Mouse (Mus musculus) hindbrain, embryonic 15.5 days (tissue): Measurements from ENCODE around the gene Orai2. TPM values are rescaled to one million over a fixed set of nuclear protein-coding genes. Genes with fewer than 3 reads are reported as not detected.

Experiments used
- ATAC-seq: fragments of 200-750 bp; cut with Nextera tagmentation; 2 replicates; pipeline ENCODE4 v1.8.0; 2017; ENCODE audit warnings: low read depth, moderate number of reproducible peaks, moderate TSS enrichment; ENCODE audit not compliant: low FRiP score
- H3K27ac ChIP-seq: fragments of 300-500 bp; sonication (generic); replicated peaks from 2 replicates; pipeline ENCODE4 v1.5.1; 2015; ENCODE audit warnings: mild to moderate bottlenecking, inconsistent platforms
- H3K27me3 ChIP-seq: fragments of 300-500 bp; sonication (generic); 2 replicates; pipeline ENCODE4 v1.6.1; 2015; ENCODE audit warnings: control low read depth, inconsistent platforms
- H3K36me3 ChIP-seq: fragments of 300-500 bp; sonication (generic); 2 replicates; pipeline ENCODE4 v1.6.1; 2015; ENCODE audit warnings: control low read depth, inconsistent platforms
- H3K4me1 ChIP-seq: fragments of 300-500 bp; sonication (generic); replicated peaks from 2 replicates; pipeline ENCODE4 v1.6.1; 2015; ENCODE audit warnings: control low read depth, inconsistent platforms
- H3K4me2 ChIP-seq: fragments of 300-500 bp; sonication (generic); 2 replicates; pipeline ENCODE4 v1.6.1; 2015; ENCODE audit warnings: moderate library complexity, mild to moderate bottlenecking, inconsistent platforms
- H3K4me3 ChIP-seq: fragments of 300-500 bp; sonication (generic); 2 replicates; pipeline ENCODE4 v1.5.1; 2015; ENCODE audit warnings: mild to moderate bottlenecking, inconsistent platforms
- H3K9ac ChIP-seq: fragments of 300-500 bp; sonication (generic); 2 replicates; pipeline ENCODE4 v1.6.1; 2015; ENCODE audit warnings: inconsistent platforms
- H3K9me3 ChIP-seq: fragments of 300-500 bp; sonication (generic); 2 replicates; pipeline ENCODE4 v1.6.1; 2016; ENCODE audit warnings: control low read depth, inconsistent platforms
- WGBS: fragments of 180-500 bp; shearing (Covaris S2); methylation state at CpG from one replicate; pipeline ENCODE4 v1.1.7; 2015; 5-methylcytosine and 5-hydroxymethylcytosine counted together
- polyA plus RNA-seq: library from polyadenylated mRNA; unstranded; fragments of >200 nt; fragmentation: Nextera tagmentation; extraction: Ambion mirVana; gene quantifications from 2 replicates; pipeline ENCODE4 v1.2.1, GENCODE M21; 2015

The Orai2 gene
- polyA plus RNA-seq, 1 experiment from 2014 or later: 47.9 TPM

DNA sequence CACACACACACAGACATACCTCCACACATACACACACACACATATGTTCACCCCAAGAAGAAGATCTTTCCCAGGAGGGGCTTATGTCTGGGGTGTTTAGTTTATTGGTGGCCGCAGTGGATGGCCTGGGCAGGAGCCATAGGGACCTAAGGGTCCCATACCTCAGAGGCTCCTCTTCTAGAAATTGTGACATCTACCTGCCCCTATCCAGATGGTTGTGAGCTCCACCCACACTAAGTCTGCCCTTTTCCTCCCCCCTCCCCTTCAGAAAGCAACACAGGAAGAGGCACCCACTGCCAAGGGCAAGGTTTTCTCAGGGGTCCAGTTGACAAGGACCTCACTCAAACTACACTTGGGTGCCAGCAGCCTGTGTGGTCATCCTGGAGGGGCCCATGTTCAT, 23.6 kb downstream of the Orai2 start:
- no peaks in the 10 kb centered on the region for H3K27me3 ChIP-seq

DNA sequence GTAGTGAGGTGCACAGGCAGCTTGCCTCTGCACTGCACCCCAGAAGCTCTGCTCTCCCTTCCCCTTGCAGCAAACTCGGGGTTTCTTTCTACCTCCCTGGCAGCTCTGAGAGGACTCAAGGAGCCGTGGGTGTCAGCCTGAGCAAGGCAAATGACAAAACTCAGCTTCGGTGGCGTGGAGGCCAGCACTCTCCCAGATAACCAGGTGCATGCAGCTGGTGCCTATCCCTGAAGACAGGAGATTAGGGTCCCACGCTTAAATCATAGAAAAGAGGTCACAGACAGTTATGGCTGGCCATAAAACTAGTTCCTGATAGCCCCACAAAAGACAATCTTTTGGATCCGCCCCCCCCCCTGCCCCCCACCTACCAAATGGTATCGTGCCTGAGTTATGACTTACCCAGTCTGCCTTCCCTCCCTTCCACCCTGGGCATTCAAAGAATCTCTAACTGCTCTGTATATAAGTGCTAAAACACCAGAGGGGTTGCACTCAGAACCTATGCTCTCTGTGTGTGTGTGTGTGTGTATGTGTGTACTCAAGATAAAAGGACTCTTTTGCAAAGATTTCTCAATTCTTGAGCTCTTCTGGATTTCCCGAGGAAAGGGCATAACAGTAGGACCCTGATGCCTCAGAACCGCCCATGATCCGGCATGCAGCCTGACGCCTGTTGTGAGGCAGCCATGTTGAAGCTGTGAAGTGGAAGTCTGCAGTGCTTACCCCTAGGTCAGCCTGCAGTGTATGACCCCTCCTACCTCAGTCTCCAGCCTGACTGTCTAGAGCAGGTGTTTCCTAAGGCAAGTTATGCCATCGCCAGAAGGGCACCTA, 25.7 kb downstream of the Orai2 start:
- no peaks in the 10 kb centered on the region for H3K9me3 ChIP-seq
- H3K27ac ChIP-seq: no peak overlapping the region
- H3K9ac ChIP-seq: no peak overlapping the region
- H3K36me3 ChIP-seq: peaks cover 13% of the 10 kb centered on the region
- WGBS: 78% methylated on average over 12 of the region's 12 CpGs
- H3K4me1 ChIP-seq: no peaks in the 10 kb centered on the region
- no peak for ATAC-seq
- H3K4me2 ChIP-seq: no peak overlapping the region
- H3K4me3 ChIP-seq: no peak overlapping the region
- no peaks in the 10 kb centered on the region for H3K27me3 ChIP-seq

More for the DNA sequence above, 23.6 kb downstream of the Orai2 start:
- Histone ChIP-seq H3K4me1 (no peaks in the 10 kb centered on the region), H3K4me3 (no peak overlapping the region), H3K9me3 (no peaks in the 10 kb centered on the region), H3K27ac (no peak overlapping the region), H3K36me3 (no peaks in the 10 kb centered on the region), H3K4me2 (no peak overlapping the region), H3K9ac (no peak overlapping the region)
- whole genome bisulfite sequencing: 100% methylated on average over 1 of the region's 1 CpGs
- no peak for ATAC-seq

- Histone ChIP-seq H3K27me3 (no peaks in the 10 kb centered on the region), H3K36me3 (peaks cover 18% of the 10 kb centered on the region), H3K4me1 (no peaks in the 10 kb centered on the region), H3K27ac (no peak overlapping the region), H3K4me2 (no peak overlapping the region), H3K4me3 (no peak overlapping the region), H3K9me3 (no peaks in the 10 kb centered on the region), H3K9ac (no peak overlapping the region)
- 87% methylated on average over 6 of the region's 6 CpGs for WGBS
- ATAC-seq: no peak
These were observed 27.3 kb downstream of the Orai2 start for GRCm38 (mm10) chr5:136143161-136143755.

DNA sequence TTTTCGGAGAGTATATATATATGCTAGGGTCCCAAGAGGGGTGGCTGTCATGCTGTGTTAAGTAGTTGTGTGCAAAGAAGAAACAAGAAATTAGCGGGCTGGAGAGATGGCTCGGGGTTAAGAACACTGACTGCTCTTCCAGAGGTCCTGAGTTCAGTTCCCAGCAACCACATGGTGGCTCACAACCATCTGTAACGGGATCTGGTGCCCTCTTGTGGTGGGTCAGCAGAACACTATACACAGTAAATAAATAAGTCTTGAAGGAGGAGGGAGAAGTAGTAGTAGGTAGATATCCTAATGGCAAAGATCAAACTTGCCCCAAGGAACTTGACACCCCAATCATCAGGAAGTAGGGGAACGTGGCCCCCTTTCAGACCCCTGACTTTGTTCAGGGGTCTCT, 27.8 kb downstream of the Orai2 start:
- H3K27ac ChIP-seq: no peak overlapping the region
- no peak overlapping the region for H3K9ac ChIP-seq
- H3K9me3 ChIP-seq: no peaks in the 10 kb centered on the region
- 88% methylated on average over 5 of the region's 5 CpGs for WGBS
- H3K27me3 ChIP-seq: no peaks in the 10 kb centered on the region
- ATAC-seq: no peak
- H3K36me3 ChIP-seq: peaks cover 18% of the 10 kb centered on the region
- no peak overlapping the region for H3K4me3 ChIP-seq
- H3K4me2 ChIP-seq: no peak overlapping the region
- H3K4me1 ChIP-seq: peaks cover under 1% of the 10 kb centered on the region; the same call in 1 of the 2 replicates

GRCm38 (mm10) chr5:136140057-136140482, 30.4 kb downstream of the Orai2 start:
- H3K4me1 ChIP-seq: peaks cover 16% of the 10 kb centered on the region

GRCm38 (mm10) chr5:136139393-136139792, 31.1 kb downstream of the Orai2 start:
- Histone ChIP-seq H3K4me2 (no peak overlapping the region), H3K9me3 (no peaks in the 10 kb centered on the region), H3K9ac (no peak overlapping the region), H3K27ac (no peak overlapping the region), H3K36me3 (peaks cover 18% of the 10 kb centered on the region), H3K4me1 (peaks cover 23% of the 10 kb centered on the region), H3K4me3 (no peak overlapping the region), H3K27me3 (no peaks in the 10 kb centered on the region)
- WGBS: 97% methylated on average over 13 of the region's 13 CpGs
- ATAC-seq: no peak

More at GRCm38 (mm10) chr5:136140057-136140482, 30.4 kb downstream of the Orai2 start:
- H3K27me3 ChIP-seq: no peaks in the 10 kb centered on the region
- no peak overlapping the region for H3K27ac ChIP-seq
- no peak overlapping the region for H3K9ac ChIP-seq
- H3K36me3 ChIP-seq: peaks cover 18% of the 10 kb centered on the region
- ATAC-seq: no peak
- WGBS: 91% methylated on average over 10 of the region's 10 CpGs
- H3K9me3 ChIP-seq: no peaks in the 10 kb centered on the region
- H3K4me3 ChIP-seq: no peak overlapping the region
- no peak overlapping the region for H3K4me2 ChIP-seq

DNA sequence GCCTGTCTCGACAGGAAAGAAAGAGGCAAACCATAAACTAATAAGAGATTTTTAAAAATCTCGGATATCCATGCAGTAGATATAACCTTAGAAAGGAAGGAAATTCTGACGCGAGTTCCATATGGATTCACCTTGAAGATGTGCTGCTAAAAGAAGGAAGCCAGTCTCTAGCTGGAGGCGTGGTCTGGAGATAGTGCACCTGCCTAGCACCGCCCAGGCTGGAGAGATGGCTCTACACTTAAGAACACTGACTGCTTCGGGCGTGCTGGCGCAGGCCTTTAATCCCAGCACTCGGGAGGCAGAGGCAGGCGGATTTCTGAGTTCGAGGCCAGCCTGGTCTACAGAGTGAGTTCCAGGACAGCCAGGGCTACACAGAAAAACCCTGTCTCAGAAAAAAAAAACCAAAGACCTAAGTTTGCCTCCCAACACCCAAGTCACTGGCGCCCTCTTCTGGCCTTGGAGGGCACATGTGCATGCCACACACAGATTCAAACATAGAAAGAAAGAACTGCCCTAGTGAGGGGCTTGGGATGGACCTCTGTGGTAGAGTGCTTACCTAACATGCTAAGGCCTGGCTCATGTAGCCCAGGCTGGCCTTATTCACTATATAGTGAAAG, 32.7 kb downstream of the Orai2 start:
- Histone ChIP-seq H3K27me3 (no peaks in the 10 kb centered on the region), H3K27ac (no peak overlapping the region), H3K4me3 (no peak overlapping the region), H3K9ac (no peak overlapping the region), H3K4me1 (peaks cover 23% of the 10 kb centered on the region), H3K9me3 (no peaks in the 10 kb centered on the region), H3K4me2 (no peak overlapping the region), H3K36me3 (peaks cover 18% of the 10 kb centered on the region)
- ATAC-seq: no peak
- WGBS: 75% methylated on average over 13 of the region's 13 CpGs

GRCm38 (mm10) chr5:136136292-136136990, 34.1 kb downstream of the Orai2 start:
- Histone ChIP-seq H3K36me3 (peaks cover 22% of the 10 kb centered on the region), H3K4me2 (peak overlapping the region; percentile 71), H3K9ac (peak overlapping the region; percentile 61), H3K9me3 (no peaks in the 10 kb centered on the region), H3K27me3 (no peaks in the 10 kb centered on the region), H3K4me1 (peaks cover 23% of the 10 kb centered on the region), H3K27ac (peak overlapping the region; percentile 68; the same call in 1 of the 2 replicates), H3K4me3 (peak overlapping the region; percentile 63)
- ATAC-seq: no peak
- WGBS: 8% methylated on average over 20 of the region's 20 CpGs

GRCm38 (mm10) chr5:136135571-136136291, 34.8 kb downstream of the Orai2 start, which contains the start of the genes Lrwd1 and Alkbh4:
Gene Lrwd1 (minus strand): TSS chr5:136136074.
Gene Alkbh4 (plus strand): TSS chr5:136136146.
- Histone ChIP-seq H3K4me2 (peak within 1 kb of the TSS; percentile 71), H3K9ac (peak within 1 kb of the TSS; percentile 61), H3K27ac (peak within 1 kb of the TSS; percentile 68), H3K4me3 (peak within 1 kb of the TSS; percentile 63), H3K9me3 (no peaks in the 10 kb centered on the region), H3K27me3 (no peaks in the 10 kb centered on the region), H3K36me3 (peaks cover 17% of the 10 kb centered on the region), H3K4me1 (peaks cover 23% of the 10 kb centered on the region)
- WGBS: under 1% methylated on average over 60 of the region's 60 CpGs
- peak; percentile 92 for ATAC-seq

GRCm38 (mm10) chr5:136122165-136122564, 48.3 kb downstream of the Orai2 start:
- H3K36me3 ChIP-seq: peaks cover 60% of the 10 kb centered on the region
- H3K9ac ChIP-seq: no peak overlapping the region
- H3K27me3 ChIP-seq: no peaks in the 10 kb centered on the region
- no peak for ATAC-seq
- H3K4me2 ChIP-seq: no peak overlapping the region
- 90% methylated on average over 10 of the region's 10 CpGs for WGBS
- H3K4me1 ChIP-seq: peaks cover 16% of the 10 kb centered on the region
- no peak overlapping the region for H3K27ac ChIP-seq
- no peak overlapping the region for H3K4me3 ChIP-seq
- no peaks in the 10 kb centered on the region for H3K9me3 ChIP-seq

DNA sequence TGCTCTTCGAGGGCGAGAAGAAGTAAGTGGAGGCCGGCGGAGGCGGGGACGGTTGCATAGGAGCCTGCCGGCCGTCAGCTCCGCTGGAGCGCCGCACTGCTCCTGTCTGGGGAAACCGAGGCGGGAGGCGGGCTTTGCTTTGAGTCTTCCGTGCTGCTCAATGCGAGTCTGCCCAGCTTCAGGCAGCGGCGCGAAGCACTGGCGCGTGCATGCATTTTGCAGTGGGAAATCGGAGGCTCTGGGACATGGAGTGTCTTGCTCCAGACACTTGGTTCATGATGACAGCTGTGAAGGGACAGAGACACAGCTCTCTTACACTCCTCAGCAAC, 53.8 kb downstream of the Orai2 start:
- peak; percentile 64 for ATAC-seq

More for the DNA sequence above, 53.8 kb downstream of the Orai2 start:
- Histone ChIP-seq H3K27ac (peak overlapping the region; percentile 73), H3K27me3 (no peaks in the 10 kb centered on the region), H3K4me3 (peak overlapping the region; percentile 65), H3K9me3 (no peaks in the 10 kb centered on the region), H3K4me1 (peaks cover 26% of the 10 kb centered on the region), H3K36me3 (peaks cover 15% of the 10 kb centered on the region; the same call in 1 of the 2 replicates), H3K9ac (peak overlapping the region; percentile 79), H3K4me2 (peak overlapping the region; percentile 92)
- WGBS: 0% methylated on average over 22 of the region's 22 CpGs
